Mouse (Mus musculus): ENCODE measurements around the gene Vsig10. TPM values are rescaled to one million over a fixed set of nuclear protein-coding genes. Genes with fewer than 3 reads are reported as not detected.

Gene Vsig10
- total and polyA plus RNA-seq, 2 experiments = 1.8 to 4.5 TPM

DNA sequence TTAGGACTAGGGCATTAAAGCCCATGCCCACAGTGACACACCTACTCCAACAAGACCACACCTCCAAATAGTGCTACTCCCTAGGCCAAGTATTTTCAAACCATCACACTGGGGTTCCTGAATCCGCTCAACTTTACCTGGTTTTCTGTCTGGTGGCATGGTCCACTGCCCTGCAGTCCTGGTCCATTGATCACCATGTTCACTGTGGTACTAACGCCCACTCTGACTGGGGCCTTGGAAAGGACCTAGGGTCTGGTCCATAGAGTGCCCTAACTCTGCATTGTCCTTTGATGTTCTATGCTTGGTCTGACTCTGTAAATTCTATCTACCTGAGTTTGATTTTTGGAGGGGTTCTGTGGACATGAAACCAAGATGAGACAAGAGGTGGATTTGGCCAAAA is 29.0 kb downstream of the Vsig10 start:
- 98% methylated on average over 2 of the region's 2 CpGs for WGBS
- H3K79me2 ChIP-seq (ENCODE audit: control insufficient read depth, insufficient read depth, low read length) = no peaks in the 10 kb centered on the region
- H3K36me3 ChIP-seq (ENCODE audit: control insufficient read depth, insufficient read depth, low read length) = no peaks in the 10 kb centered on the region
- no peaks in the 10 kb centered on the region for H3K4me1 ChIP-seq (ENCODE audit: control insufficient read depth, insufficient read depth, low read length)
- no peak for DNase-seq (ENCODE audit: extremely low read depth, low read depth, low spot score)
- H3K4me3 ChIP-seq (ENCODE audit: insufficient read depth, low read depth, low read length) = no peak overlapping the region
- no peak overlapping the region for H3K27ac ChIP-seq (replicated peaks; ENCODE audit: insufficient read depth, low read depth, low read length)
- H3K9ac ChIP-seq (ENCODE audit: low read depth, low read length) = no peak overlapping the region
- TF ChIP-seq POLR2A (IDR thresholded peaks at IDR 0.05; ENCODE audit: extremely low read depth, insufficient read depth, low read length) (no peak), CTCF (IDR thresholded peaks at IDR 0.05; ENCODE audit: low read depth, low read length) (no peak)
- no peaks in the 10 kb centered on the region for H3K27me3 ChIP-seq (ENCODE audit: control insufficient read depth, insufficient read depth, low read length)

DNA sequence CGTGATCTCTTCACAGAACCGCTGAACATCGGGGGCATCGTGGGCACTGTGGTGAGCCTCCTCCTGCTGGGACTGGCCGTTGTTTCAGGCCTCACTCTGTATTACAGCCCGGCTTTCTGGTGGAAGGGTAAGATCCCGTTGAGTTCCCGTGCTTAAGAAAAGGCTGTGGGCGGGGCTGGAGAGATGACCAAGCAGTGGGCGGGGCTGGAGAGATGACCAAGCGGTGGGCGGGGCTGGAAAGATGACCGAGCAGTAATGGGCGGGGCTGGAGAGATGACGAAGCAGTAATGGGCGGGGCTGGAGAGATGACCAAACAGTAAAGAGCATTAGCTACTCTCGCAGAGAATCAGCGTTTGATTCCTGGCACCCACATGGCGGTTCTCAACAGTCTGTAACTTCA is 29.4 kb downstream of the Vsig10 start:
- Histone ChIP-seq H3K4me3 (ENCODE audit: insufficient read depth, low read depth, low read length) (no peak overlapping the region), H3K36me3 (ENCODE audit: control insufficient read depth, insufficient read depth, low read length) (no peaks in the 10 kb centered on the region), H3K9ac (ENCODE audit: low read depth, low read length) (no peak overlapping the region), H3K27me3 (ENCODE audit: control insufficient read depth, insufficient read depth, low read length) (no peaks in the 10 kb centered on the region), H3K79me2 (ENCODE audit: control insufficient read depth, insufficient read depth, low read length) (no peaks in the 10 kb centered on the region), H3K27ac (replicated peaks; ENCODE audit: insufficient read depth, low read depth, low read length) (no peak overlapping the region), H3K4me1 (ENCODE audit: control insufficient read depth, insufficient read depth, low read length) (no peaks in the 10 kb centered on the region)
- DNase-seq (ENCODE audit: extremely low read depth, low read depth, low spot score) = peak; percentile 11
- WGBS = 69% methylated on average over 19 of the region's 19 CpGs
- no peak for TF ChIP-seq CTCF (IDR thresholded peaks at IDR 0.05; ENCODE audit: low read depth, low read length)

DNA sequence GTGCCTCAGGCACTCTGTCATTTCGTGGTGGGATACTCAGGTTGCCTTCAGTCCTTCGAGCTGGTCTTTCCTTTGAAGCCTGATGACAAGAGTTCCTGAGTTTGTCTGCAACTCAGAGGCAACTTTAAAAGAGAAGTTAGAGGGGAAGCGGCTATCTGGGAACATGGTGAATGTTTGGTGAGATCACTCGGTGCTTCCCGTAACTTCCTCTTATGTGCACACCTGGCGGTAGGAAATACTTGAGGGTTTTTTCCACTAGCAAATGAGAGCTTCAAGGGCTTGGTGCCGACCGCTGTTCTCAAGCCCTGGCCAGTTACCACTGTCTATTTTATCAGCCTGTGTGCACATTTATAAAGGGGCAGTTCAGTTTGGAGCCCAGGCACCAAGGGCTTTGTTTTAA is 35.2 kb downstream of the Vsig10 start:
- Histone ChIP-seq H3K27me3 (ENCODE audit: control insufficient read depth, insufficient read depth, low read length) (no peaks in the 10 kb centered on the region), H3K4me1 (ENCODE audit: control insufficient read depth, insufficient read depth, low read length) (peaks cover 6% of the 10 kb centered on the region; the same call in 1 of the 2 replicates), H3K9ac (ENCODE audit: low read depth, low read length) (no peak overlapping the region), H3K27ac (replicated peaks; ENCODE audit: insufficient read depth, low read depth, low read length) (no peak overlapping the region), H3K79me2 (ENCODE audit: control insufficient read depth, insufficient read depth, low read length) (peaks cover 8% of the 10 kb centered on the region; the same call in 1 of the 2 replicates), H3K36me3 (ENCODE audit: control insufficient read depth, insufficient read depth, low read length) (no peaks in the 10 kb centered on the region), H3K4me3 (ENCODE audit: insufficient read depth, low read depth, low read length) (no peak overlapping the region)
- no peak for DNase-seq (ENCODE audit: extremely low read depth, low read depth, low spot score)
- no peak for TF ChIP-seq POLR2A (IDR thresholded peaks at IDR 0.05; ENCODE audit: extremely low read depth, insufficient read depth, low read length)
- TF ChIP-seq CTCF (IDR thresholded peaks at IDR 0.05; ENCODE audit: low read depth, low read length) = no peak
- WGBS = 76% methylated on average over 8 of the region's 8 CpGs

DNA sequence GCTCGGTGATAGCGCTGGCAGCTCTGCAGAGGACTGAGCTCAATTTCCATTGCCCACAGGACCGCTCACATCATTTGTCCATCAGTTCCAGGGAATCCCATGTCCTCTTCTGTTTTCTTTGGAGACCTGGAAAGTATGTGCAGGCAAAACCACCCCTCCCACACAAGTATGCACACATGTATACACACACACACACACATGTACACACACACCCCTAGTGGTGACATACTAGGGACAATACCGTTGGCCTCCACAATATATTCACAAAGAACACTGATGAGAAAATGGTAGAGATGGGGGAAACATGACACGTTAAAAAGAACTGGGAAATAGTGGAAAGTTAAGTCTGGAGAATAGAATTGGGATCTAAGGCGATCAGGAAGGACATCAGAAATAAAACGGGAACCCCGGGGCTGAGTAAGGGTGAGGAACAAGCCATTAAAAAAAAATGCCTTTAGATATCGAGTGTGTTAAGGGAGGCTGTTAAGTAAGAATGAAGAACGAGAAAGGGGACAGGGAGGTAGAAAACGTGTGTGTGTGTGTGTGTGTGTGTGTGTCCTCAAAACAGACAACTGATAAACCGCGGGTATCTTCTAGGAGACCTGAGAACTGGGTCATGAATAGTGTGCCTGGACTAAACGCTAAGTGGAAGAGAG is 36.9 kb downstream of the Vsig10 start:
- Histone ChIP-seq H3K27me3 (ENCODE audit: control insufficient read depth, insufficient read depth, low read length) (no peaks in the 10 kb centered on the region), H3K27ac (replicated peaks; ENCODE audit: insufficient read depth, low read depth, low read length) (peak overlapping the region; percentile 22), H3K4me3 (ENCODE audit: insufficient read depth, low read depth, low read length) (no peak overlapping the region), H3K9ac (ENCODE audit: low read depth, low read length) (0 out of 2 replicates have a peak overlapping the region, but pooled peaks have one; percentile 10), H3K36me3 (ENCODE audit: control insufficient read depth, insufficient read depth, low read length) (no peaks in the 10 kb centered on the region), H3K4me1 (ENCODE audit: control insufficient read depth, insufficient read depth, low read length) (peaks cover 17% of the 10 kb centered on the region), H3K79me2 (ENCODE audit: control insufficient read depth, insufficient read depth, low read length) (peaks cover 8% of the 10 kb centered on the region; the same call in 1 of the 2 replicates)
- TF ChIP-seq CTCF (IDR thresholded peaks at IDR 0.05; ENCODE audit: low read depth, low read length) (no peak), POLR2A (IDR thresholded peaks at IDR 0.05; ENCODE audit: extremely low read depth, insufficient read depth, low read length) (no peak)
- DNase-seq (ENCODE audit: extremely low read depth, low read depth, low spot score) = no peak
- WGBS = 54% methylated on average over 14 of the region's 14 CpGs

DNA sequence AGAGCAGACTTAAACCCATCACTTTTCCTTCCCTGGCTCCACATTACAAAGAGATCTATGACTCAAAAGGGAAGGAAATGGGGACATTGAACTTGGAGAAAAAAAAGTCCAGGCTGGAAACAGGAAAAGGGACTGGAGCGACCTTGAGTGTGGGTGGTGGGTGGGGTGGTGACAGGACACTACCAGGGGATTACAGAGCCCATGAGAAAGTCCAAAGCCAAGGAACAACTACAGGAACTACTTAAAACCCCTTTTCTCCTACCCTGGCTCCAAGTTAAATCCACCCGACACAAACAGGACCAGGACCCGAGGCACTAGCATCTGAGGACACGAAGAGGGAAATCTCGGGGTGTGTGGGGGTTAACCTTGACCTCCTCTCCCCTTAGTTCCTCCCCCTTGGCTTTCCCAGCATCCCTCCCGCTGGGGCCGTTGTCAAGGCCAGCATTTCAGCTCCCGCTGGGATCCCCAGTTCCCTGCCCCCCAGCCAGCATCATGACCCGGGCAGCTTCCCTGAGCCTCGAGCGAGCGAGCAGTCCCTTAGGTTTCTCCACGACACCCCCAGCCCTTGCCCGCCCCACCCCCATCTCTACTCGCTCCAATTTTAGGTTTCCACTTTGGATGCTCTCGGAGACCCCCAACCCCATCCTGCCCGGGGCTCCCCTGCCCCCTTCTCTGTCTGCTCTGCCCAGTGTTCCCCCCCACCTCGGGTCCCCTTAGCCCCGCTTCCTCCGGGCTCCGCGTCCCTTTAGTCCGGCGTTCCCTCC is 37.7 kb downstream of the Vsig10 start:
- Histone ChIP-seq H3K27ac (replicated peaks; ENCODE audit: insufficient read depth, low read depth, low read length) (peak overlapping the region; percentile 22), H3K9ac (ENCODE audit: low read depth, low read length) (peak overlapping the region; percentile 100), H3K4me3 (ENCODE audit: insufficient read depth, low read depth, low read length) (peak overlapping the region; percentile 99), H3K79me2 (ENCODE audit: control insufficient read depth, insufficient read depth, low read length) (peaks cover 13% of the 10 kb centered on the region; the same call in 1 of the 2 replicates), H3K4me1 (ENCODE audit: control insufficient read depth, insufficient read depth, low read length) (peaks cover 23% of the 10 kb centered on the region), H3K36me3 (ENCODE audit: control insufficient read depth, insufficient read depth, low read length) (no peaks in the 10 kb centered on the region), H3K27me3 (ENCODE audit: control insufficient read depth, insufficient read depth, low read length) (no peaks in the 10 kb centered on the region)
- under 1% methylated on average over 23 of the region's 24 CpGs for WGBS
- DNase-seq (ENCODE audit: extremely low read depth, low read depth, low spot score) = peak; percentile 23
- TF ChIP-seq POLR2A (IDR thresholded peaks at IDR 0.05; ENCODE audit: extremely low read depth, insufficient read depth, low read length) = no peak
- no peak for TF ChIP-seq CTCF (IDR thresholded peaks at IDR 0.05; ENCODE audit: low read depth, low read length)

DNA sequence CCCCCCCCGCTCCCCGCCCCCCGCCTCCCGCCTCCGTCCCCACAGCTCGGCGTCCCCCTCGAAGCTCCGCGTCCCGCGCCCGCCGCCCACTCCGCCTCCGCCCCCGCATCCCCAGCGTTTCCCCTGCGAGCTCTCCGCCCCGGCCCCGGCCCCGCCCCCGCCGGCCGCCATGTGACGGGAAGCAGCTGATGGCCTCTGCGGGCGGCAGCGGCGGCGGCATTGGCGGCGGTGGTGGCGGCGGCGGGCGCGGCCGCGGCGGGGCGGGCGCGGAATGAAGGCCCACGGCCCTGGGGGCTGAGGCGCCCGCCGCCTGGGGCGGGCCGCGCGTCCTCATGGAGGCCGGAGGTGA is 38.2 kb downstream of the Vsig10 start, which contains the start of gene Wsb2:
TSS of gene Wsb2 (plus strand) at position 176 of the 349 bp plus-strand sequence.
- no peaks in the 10 kb centered on the region for H3K27me3 ChIP-seq (ENCODE audit: control insufficient read depth, insufficient read depth, low read length)

More for the DNA sequence above, 38.2 kb downstream of the Vsig10 start, which contains the start of gene Wsb2:
- WGBS = 1% methylated on average over 18 of the region's 54 CpGs
- H3K27ac ChIP-seq (replicated peaks; ENCODE audit: insufficient read depth, low read depth, low read length) = peak within 1 kb of the TSS; percentile 91
- peaks cover 25% of the 10 kb centered on the region for H3K4me1 ChIP-seq (ENCODE audit: control insufficient read depth, insufficient read depth, low read length)
- peaks cover 16% of the 10 kb centered on the region; the same call in 1 of the 2 replicates for H3K79me2 ChIP-seq (ENCODE audit: control insufficient read depth, insufficient read depth, low read length)
- peak within 1 kb of the TSS; percentile 99 for H3K4me3 ChIP-seq (ENCODE audit: insufficient read depth, low read depth, low read length)
- H3K9ac ChIP-seq (ENCODE audit: low read depth, low read length) = peak within 1 kb of the TSS; percentile 100
- TF ChIP-seq CTCF (IDR thresholded peaks at IDR 0.05; ENCODE audit: low read depth, low read length) (no peak), POLR2A (IDR thresholded peaks at IDR 0.05; ENCODE audit: extremely low read depth, insufficient read depth, low read length) (no peak)
- DNase-seq (ENCODE audit: extremely low read depth, low read depth, low spot score) = no peak
- no peaks in the 10 kb centered on the region for H3K36me3 ChIP-seq (ENCODE audit: control insufficient read depth, insufficient read depth, low read length)
